Mouse (Mus musculus) spleen, postnatal 36 days (tissue): ENCODE data around the gene Pak6.

Source experiments
- DNase-seq, 2 experiments: peaks; one replicate each; pipeline ENCODE4 v3.0.0; 2022; ENCODE audit warnings: low spot score in 2 of 2, mixed read lengths in 1 of 2

Pak6 gene

DNA sequence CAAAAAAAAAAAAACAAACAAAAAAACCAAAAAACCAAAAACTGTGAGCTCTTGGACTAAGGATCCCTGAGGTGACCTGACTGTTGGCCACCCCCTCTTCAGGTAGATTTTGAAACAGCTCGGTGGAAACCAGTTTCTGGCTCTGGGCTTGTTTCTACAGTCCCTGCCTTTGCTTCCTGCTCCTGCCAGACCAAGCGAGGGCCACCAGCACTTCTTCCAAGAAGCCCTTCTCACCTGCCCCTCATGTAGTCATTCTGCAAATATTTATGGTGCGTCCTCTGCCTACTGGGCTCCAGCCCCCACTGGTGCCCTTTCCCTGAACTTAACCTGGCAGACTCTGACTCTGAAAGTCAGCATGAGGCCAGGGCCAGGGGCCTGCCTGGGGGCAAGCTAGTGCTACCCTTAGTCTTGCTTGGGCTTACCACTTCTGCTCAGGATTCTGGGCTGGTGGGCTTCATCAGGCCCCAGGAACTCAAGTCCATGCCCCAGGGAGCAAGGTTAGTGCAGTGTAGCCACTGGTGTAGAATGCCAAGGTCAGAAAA is 1.9 kb downstream of the Pak6 start:
- DNase-seq, result no peak

DNA sequence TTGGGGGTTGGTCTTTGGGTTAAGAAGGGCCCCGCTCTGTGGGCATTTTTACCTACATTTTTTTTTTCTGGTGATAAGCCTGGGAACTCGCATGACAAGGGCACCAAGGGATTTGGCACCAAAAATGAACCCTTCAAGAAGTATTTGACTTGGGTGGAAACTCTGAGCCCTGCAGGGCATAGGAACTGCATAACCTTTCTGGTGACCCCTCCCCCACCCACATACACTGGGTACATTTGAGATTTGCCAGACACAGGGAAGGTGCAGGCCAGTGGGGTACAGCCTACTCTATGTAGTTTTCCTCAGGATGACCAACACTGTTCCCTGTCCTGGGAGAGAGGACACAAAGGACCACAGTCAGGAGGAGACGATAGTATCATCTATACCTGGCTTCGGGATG is 2.5 kb downstream of the Pak6 start:
- no peak for DNase-seq

DNA sequence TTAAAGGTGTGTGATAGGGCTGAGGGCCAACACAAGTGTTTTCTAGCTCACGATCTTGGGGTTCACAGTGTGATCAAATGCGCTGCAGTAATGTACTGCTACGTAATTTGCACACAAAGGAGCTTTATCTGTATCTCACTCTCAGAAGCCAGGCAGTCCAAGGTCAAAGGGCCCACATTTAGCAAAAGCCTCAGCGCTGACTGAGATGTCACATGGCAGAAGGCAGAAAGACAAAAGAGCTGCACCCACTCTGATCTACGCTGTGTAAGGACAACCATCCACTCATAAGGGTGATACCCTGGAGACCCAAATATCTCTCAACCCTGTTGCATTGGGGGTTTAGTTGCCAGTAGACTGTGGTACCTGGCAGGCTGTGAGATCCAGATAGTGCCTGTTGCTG is 4.1 kb downstream of the Pak6 start:
- no peak for DNase-seq

DNA sequence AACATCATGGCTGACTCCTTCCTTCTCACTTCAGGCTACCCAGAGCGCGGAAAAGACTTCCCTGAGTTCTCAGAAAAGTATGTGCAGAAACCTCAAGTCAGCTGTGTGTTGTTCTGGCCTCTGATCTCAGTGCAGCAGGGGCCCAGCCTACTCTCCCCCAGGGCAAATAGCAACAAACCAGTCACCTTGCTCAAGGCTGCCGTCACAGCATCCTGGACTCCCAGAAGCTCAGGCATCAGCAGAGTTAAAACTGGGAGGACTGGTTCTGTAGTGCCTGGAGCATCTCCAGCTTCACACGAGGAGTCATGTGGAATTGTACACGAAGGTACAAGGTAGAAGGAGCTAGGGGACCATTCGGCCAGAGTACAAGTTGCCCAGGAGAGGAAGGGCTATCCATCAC is 6.1 kb downstream of the Pak6 start:
- DNase-seq, result no peak

DNA sequence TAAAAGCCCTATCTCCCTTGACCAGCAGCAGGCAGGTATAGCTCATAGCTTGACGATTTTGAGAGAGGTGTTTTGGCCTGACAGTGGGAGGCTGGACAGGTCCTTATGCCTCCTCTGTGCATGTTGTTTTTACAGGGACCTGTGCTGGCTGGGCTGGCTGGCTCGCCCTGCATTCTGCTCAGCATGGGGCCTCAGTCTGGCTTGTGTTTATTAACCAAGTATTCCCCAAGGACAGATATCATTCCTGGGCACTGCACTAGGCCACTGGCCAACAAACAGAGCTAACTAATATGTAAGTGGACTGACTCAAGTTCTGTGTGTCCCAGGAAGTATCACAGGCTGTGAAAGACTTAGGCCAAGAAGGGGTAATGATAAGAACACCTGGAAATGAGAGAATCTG is 6.7 kb downstream of the Pak6 start:
- no peak for DNase-seq

DNA sequence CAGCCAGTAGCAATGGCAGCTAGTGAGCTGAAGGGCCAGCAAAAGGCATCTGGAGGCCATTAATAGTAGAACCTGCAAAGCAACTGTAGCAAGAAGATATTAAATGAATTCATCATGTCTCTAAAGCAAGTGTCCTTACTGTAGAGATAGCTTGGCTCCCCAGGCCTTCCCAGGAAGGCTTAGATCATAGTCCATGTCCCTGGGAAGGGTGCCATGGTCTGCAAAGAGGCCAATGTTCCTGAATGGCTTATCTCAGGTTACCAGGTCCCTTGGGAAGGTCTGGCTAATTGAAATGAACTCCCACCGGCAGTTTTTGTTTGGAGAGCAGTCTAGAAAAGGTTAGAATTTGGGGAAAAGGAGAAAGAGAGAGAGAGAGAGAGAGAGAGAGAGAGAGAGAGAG is 8.6 kb downstream of the Pak6 start:
- no peak for DNase-seq

DNA sequence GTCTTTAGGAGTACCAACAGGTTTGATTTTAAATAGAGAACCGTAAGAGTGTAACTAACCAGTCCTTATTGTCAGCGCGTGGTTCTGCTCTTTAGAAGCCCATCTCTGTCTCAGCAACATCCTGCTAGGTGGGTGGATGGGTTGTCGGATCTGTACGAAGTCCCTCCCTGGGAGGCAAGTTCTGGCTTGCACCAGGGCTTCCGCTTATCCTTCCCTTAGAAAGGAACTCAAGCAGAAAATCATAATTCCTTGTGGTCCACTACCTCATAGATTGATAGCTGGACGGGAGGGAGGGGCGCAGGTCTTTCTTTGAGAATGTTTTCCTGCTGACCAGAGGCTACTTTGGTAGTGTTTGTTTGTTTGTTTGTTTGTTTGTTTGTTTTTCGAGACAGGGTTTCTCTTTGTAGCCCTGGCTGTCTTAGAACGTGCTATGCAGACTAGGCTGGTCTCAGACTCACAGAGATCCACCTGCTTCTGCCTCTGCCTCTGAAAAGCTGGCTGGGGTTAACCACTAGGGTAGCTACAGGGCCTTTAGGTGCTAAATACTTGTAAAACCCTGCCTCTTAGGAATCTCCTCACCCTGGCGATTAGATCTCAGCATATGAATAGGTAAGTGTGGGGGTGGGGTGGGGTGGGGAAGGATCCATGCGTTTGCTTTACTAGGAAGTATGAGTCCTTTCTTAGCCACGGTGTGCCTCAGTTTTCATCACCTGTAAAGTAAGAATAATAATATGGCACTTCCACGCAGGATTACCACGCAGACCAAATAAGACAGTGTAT is 10.8 kb downstream of the Pak6 start:
- no peak for DNase-seq

DNA sequence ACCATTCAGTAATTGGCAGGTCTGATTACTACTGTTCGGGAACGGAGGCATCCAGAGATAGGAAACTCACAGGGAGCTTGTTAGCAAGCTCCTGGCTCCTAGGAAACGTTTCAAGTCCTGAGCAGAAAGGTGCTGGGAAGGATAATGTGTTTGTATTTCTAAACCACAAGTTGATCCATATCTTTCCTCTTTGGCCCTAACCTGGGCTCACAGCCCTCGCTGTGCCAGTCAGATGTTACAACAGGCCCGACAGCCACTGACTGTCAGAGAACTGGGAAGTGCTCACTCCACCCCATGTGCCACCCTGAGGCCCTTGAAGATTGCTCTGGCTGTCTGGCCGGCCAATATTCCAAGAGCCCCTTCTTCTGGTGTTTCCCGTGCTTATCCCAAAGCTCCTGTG is 11.4 kb downstream of the Pak6 start:
- DNase-seq, result no peak

DNA sequence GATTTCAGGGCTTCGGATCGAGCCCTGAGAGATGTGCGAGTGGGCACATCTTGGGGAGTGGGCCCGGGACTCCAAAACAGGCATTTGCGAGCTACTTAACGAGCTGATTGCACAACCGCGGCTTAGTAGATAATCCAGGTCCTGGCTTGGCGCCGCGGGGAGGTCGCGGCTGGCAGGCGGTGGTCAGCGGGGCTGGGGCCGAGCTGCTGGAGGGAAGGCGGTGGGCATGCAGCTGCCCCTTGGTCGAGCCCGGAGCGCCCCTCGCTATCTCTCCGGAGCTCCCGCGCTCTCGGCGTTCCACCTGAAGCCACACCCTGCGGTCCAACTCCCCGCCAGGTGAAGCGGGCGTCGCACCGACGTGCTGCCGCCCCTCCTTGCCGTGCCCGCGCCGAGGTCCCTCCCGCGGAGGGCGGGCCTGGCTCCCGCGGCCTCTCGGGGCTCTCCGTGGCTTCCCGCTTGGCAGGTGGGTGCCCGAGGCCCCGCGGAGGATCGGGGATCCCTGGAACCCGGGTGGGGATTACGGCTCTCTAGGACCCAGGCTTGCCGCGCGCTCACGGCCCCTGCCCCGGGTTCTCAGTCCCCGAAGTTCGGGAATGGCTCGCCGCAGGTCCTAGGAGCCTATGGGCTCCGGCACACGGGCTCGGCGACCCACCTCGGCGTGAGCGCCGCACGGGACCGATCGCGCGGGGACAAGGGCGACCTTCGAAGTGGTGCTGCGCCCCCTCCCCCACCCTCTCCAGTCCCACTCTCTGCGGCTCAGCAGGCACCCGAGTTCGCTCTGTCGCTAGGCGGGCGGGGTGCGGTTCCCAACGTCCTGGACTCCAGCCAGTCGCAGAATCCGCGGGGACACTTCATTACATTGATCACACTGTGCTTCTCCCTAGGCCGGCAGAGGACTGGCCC is 14.0 kb downstream of the Pak6 start:
- no peak for DNase-seq

DNA sequence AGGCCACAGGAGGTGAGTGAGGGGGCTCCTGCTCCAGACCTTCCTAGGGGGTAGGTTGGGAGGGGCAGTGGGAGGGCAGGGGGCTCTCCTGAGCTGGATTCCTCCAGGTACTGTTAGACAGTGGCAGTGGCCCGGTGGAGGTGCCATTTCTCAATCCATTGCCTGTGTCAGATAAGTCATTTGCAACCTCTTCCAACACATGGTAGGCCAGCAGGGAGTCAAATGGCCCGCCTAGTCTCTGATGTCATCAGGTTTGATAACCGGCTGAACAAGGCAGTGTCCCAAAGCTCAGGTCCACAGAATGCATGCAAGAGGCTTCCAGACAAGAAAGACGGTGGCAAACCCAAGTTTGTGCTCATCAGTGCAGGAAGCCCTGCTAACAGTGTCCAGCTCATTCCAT is 14.7 kb downstream of the Pak6 start:
- DNase-seq, result no peak

DNA sequence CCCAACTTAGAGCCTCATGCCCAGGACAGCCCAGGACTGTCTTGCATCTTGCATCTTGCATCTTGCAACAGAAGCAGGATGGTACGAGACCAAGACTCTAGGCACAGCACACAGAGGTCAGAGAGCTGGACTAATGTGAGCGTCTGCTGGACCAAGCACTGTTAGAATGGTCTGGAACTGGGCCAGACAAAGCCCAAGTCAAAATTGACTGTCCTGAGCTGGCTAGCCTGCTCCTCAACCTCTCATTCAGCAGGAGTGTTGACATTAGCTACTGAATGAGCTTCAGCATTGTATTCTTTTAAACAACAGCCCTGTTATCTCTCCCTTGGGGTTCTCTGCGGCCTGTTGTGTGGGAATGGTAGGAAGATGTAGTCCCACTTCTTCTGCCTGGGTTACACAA is 16.5 kb downstream of the Pak6 start:
- DNase-seq, result no peak

DNA sequence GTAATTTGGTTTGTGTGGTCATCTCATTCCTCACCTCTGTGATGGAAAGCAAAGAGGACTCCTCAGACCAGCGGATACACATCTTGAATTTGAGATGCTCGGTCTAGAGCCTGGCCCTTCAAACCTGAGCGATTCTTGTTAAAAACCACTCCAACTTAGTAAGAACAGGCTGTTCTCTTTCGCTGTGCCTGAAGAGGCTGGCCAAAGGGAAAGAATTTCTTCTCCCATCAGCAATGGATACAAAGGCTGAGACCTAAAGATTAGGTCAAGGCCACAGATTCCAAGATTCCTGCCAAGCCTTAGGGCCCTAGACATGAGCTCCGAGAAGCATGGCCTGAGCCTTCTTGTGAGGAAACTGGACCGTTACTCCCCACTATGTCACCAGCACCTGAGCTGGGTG is 17.8 kb downstream of the Pak6 start:
- no peak for DNase-seq

DNA sequence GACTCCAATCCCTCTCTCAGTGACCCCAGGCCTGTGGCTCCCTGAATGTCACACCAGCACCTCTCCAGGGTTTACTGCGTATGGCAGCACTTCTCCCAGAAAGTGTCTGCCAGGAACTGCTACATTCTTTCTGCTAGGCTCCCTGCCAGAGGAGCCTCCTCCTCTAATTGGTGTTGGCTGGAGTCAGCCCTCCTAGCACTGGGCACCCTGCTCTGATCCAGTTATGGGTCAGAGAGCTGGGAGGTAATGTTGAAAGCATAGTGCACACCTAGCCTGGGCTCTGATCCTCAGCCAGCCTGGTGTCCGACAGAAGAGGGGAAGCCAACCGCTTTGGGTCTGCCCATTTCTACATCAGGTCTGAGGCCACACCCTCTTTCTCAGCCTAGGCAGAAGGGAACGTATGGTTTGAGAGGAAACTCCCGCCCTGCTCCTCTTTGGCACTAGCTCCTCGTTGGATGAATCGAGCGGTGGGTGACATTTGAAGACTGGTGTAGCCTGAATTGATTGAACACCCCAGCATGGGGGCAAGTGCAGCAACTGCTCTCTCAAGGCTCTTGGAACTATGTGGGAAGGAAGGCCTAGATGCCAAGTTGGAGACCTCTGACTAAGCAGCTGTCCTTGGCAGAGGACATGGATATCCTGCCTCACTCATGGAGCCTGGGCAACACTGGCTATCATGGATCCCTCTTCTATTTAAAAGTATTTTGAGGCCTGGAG is 19.6 kb downstream of the Pak6 start:
- no peak for DNase-seq

DNA sequence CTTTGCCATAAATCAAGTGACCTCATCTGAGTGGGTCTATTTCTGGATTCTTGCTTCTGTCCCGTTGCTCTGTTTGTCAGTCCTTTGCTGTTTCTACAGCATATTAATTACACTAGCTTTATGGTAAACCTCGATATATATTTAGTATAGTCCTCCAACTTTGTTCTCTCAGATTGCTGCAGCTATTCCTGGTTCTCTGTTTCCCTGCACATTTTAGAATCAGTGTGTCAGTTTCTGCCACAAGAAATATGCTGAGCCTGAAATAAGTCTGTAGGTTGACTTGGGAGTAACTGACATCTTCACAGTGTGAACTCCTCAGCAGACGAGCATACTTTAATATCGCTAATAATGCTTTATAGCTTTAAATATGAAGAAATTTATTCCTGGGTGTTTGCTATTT is 22.0 kb downstream of the Pak6 start:
- DNase-seq, result no peak

DNA sequence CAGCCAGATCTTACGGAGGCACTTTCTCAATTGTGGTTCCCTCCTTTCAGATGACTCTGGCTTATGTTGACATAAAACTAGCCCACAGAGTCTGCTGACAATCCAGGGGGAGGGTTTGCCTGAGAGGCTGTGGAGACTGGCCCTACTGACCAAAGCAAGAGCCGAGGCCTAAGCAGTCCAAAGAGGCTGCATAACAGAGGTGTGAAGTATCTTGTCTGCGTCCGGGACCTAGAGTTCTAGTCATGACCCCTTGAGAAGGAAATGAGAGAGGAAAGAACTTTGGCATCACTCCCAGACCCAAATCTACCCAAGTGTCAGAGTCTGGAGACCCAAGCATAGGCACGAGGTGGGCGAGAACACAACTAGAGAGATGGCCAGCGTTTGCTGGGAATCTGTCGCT is 23.6 kb downstream of the Pak6 start:
- DNase-seq, result no peak

DNA sequence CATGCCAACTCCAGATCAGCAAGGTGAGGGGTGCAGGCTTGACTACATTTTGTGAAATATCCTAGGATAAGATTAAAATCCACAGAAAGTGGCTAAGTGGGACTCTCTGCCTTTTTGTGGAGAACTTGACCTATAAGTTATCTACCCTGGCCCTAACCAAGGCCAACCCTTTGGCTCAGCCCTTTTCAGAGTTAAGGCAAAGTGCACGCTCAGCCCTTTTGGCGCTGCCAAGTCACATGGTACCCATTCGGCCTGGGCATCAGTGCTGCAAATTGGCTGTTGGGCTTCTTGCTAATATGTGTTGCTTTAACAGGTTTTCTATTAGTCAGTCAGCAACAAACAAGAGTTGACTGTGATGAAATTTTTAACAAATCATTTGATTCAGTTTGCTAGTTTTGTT is 24.7 kb downstream of the Pak6 start:
- no peak for DNase-seq

DNA sequence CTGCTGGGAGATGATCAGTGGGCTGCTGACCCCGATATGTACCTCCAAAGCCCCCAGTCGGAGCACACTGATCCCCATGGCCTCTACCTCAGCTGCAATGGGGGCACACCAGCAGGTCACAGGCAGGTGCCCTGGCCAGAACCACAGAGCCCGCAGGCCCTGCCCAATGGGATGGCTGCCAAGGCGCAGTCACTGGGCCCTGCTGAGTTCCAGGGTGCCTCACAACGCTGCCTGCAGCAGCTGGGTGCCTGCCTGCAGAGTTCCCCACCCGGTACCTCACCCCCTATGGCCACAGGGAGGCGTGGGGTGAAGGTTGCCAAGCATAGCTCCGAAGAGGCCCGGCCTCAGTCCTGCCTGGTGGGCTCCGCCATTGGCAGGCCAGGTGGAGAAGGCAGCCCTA is 26.8 kb downstream of the Pak6 start:
- DNase-seq, result no peak

DNA sequence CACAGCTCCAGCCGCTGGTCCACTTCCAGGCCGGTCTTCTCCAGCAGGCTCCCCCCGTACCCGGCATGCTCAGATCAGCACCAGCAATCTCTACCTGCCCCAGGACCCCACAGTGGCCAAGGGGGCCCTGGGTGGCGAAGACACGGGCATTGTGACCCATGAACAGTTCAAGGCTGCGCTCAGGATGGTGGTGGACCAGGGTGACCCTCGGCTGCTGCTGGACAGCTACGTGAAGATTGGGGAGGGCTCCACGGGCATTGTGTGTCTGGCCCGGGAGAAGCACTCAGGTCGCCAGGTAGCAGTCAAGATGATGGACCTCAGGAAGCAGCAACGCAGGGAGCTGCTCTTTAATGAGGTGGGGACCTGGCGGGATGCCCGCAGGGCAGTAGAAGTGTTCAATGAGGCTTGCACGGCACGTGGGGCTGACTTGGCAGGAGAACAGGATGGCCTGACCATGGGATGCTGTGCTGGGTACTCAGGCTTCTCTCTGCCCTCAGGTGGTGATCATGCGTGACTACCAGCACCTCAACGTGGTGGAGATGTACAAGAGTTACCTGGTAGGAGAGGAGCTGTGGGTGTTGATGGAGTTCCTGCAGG is 30.4 kb downstream of the Pak6 start:
- no peak for DNase-seq

DNA sequence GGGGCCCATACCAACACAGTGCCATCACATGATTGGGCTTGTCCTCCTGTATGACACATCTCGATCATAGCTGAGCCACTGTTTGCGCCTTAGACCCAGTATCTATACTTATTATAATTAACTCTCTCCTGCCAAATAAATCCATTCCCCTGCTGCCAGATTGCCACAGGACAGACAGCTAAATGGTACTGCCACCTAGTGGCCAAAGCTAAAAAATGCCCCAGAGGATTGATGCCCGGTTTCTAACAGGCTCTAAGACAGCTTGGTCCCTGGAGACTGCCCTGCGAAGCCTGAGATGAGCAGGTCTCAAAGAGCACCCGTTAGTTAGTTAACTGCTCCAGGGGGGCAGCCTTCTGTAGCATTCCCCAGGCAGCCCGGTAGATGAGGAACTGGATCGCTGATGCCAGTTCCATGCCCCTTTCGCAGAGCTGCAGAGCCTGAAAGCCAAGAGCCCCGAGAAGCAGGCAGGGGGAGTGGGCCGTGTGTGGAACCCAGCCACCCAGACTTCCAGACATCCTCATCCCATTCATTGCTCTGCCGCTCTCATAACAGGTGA is 32.7 kb downstream of the Pak6 start:
- DNase-seq, result peak; percentile 64 to 65

DNA sequence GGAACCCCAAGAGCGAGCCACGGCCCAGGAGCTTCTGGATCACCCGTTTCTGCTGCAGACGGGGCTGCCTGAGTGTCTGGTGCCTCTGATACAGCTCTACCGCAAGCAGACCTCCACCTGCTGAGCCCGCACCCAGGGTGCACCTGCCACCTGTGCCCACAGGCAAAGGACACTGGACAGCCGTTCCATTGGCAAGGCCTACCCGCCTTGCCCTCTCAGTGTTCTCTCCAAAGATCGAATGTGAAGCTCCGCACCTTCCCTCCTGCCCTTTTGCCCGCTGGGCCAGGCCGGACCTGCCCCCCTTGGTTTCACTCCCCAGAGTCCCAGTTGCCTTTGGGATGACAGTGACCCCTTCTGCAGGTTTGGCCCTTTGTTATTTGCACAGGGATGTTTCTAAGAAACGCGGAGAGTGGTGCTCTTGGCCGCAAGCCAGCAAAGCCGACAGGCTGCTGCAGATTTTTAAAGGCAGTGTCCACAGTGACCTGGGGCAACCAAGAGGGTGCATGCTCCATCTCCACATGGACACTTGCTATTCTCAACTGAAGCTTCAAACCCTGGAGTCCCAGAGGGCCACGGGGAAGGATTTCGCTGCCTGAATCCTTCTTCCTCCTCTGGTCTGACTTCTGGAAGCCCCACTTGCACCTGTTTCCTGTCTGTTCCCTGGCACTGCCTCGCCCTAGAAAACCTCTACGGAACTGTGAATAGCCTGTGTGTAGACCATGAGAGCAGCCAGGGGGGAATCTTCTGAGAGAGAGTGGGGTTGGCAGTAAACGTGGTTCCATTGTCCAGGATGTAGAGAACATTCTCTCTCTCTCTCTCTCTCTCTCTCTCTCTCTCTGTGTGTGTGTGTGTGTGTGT is 33.6 kb downstream of the Pak6 start:
- DNase-seq, result no peak
